In the genomic region with DNA sequence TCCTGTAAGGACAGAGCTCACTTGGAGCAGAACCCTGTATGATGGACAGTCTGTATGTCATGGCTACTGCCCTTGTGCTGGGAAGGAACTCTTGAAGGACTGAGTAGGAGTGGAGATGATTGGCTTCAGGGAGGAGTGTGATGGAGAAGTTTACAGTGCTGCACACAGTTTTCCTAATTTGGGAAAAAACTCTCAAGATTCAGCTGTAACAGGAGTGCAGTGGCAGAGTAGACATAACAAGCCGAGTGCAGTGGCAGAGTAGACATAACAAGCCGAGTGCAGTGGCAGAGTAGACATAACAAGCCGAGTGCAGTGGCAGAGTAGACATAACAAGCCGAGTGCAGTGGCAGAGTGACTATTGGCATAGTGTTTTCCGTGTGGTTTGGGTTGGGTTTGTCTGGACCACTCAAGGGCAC, we compare ENCODE assay signal across 1 mouse cellular context.
A peak's percentile ranks its signal among the peaks of the same experiment; 100 is the strongest.
TF ChIP-seq lines count a peak whose summit lies in the region.

No protein-coding gene starts in this region.

TF ChIP-seq in MEL, 35 proteins besides CTCF, POLR2A, EP300 and RAD21:
- TF ChIP-seq MXI1 (IDR thresholded peaks at IDR 0.05; ENCODE audit: low read depth, low read length) (0 out of 2 replicates have a peak, but pooled peaks have one; percentile 29), HCFC1 (IDR thresholded peaks at IDR 0.05; ENCODE audit: low read depth, low read length) (peak; percentile 79), SIN3A (IDR thresholded peaks at IDR 0.05; ENCODE audit: low read length) (peak; percentile 73)
TF ChIP-seq in MEL: peak in this region for 3; not testable (repeated sequence) for 32.
